Mouse (Mus musculus) adrenal gland, postnatal 36 days (tissue): ENCODE results near the gene Sfmbt1. TPM values are rescaled to one million over a fixed set of nuclear protein-coding genes. Genes with fewer than 3 reads are reported as not detected.
"Not testable (repeated sequence)": the region's sequence is repeated elsewhere in the genome, so short reads cannot be mapped to it uniquely, and the experiment has no call there.

Source experiments
- DNase-seq, 2 experiments: peaks; one replicate each; pipeline ENCODE4 v3.0.0; 2021; ENCODE audit warnings: mixed read lengths in 1 of 2
- total RNA-seq, 2 experiments: library from RNA; stranded (reverse); gene quantifications; 2 replicates each; pipeline ENCODE4 v1.2.3; 2021

Gene Sfmbt1
- total RNA-seq, 2 experiments from 2014 or later = 27.8 to 29.2 TPM

- DNase-seq = peak; percentile 70 to 77
Measured at GRCm38 (mm10) chr14:30716051-30716952, 1.7 kb downstream of the Sfmbt1 start.

- no peak for DNase-seq
Measured at GRCm38 (mm10) chr14:30716953-30717285, 2.3 kb downstream of the Sfmbt1 start.

- not testable (repeated sequence) for DNase-seq
Measured at GRCm38 (mm10) chr14:30718696-30719095, 4.0 kb downstream of the Sfmbt1 start.

GRCm38 (mm10) chr14:30719514-30719913, 4.9 kb downstream of the Sfmbt1 start:
- DNase-seq = no peak

- DNase-seq = no peak
Measured at GRCm38 (mm10) chr14:30721850-30722249, 7.2 kb downstream of the Sfmbt1 start.

- no peak for DNase-seq
Measured at GRCm38 (mm10) chr14:30722406-30722805, 7.8 kb downstream of the Sfmbt1 start.

GRCm38 (mm10) chr14:30731896-30732295, 17.2 kb downstream of the Sfmbt1 start:
- DNase-seq = no peak

GRCm38 (mm10) chr14:30734665-30735064, 20.0 kb downstream of the Sfmbt1 start:
- no peak for DNase-seq

- DNase-seq = no peak
Measured at GRCm38 (mm10) chr14:30735810-30736209, 21.2 kb downstream of the Sfmbt1 start.

- DNase-seq = no peak
Measured at GRCm38 (mm10) chr14:30736413-30736812, 21.8 kb downstream of the Sfmbt1 start.

- no peak for DNase-seq
Measured at GRCm38 (mm10) chr14:30743891-30744290, 29.2 kb downstream of the Sfmbt1 start.

- no peak for DNase-seq
Measured at GRCm38 (mm10) chr14:30746160-30746559, 31.5 kb downstream of the Sfmbt1 start.

GRCm38 (mm10) chr14:30757239-30757638, 42.6 kb downstream of the Sfmbt1 start:
- DNase-seq = no peak

- DNase-seq = no peak
Measured at GRCm38 (mm10) chr14:30761211-30761610, 46.6 kb downstream of the Sfmbt1 start.

GRCm38 (mm10) chr14:30762131-30762903, 47.7 kb downstream of the Sfmbt1 start:
- no peak for DNase-seq

GRCm38 (mm10) chr14:30762904-30763568, 48.4 kb downstream of the Sfmbt1 start:
- no peak for DNase-seq

- no peak for DNase-seq
Measured at GRCm38 (mm10) chr14:30784614-30785013, 70.0 kb downstream of the Sfmbt1 start.

- peak; percentile 72 for DNase-seq
Measured at GRCm38 (mm10) chr14:30789471-30789870, 74.8 kb downstream of the Sfmbt1 start.

GRCm38 (mm10) chr14:30792871-30793270, 78.2 kb downstream of the Sfmbt1 start:
- no peak for DNase-seq

GRCm38 (mm10) chr14:30801756-30802155, 87.1 kb downstream of the Sfmbt1 start:
- no peak for DNase-seq

GRCm38 (mm10) chr14:30821136-30821535, 106.5 kb downstream of the Sfmbt1 start:
- no peak for DNase-seq

- DNase-seq = no peak
Measured at GRCm38 (mm10) chr14:30824456-30824995, 109.9 kb downstream of the Sfmbt1 start.
